Mouse (Mus musculus) liver, embryonic 11.5 days (tissue): ENCODE results near the gene Nt5c. TPM values are rescaled to one million over a fixed set of nuclear protein-coding genes. Genes with fewer than 3 reads are reported as not detected.
"Not testable (repeated sequence)": the region's sequence is repeated elsewhere in the genome, so short reads cannot be mapped to it uniquely, and the experiment has no call there.

Source experiments
- ATAC-seq: fragments of 200-750 bp; cut with Nextera tagmentation; replicated peaks from 2 replicates; pipeline ENCODE4 v1.8.0; 2017; ENCODE audit warnings: moderate number of reproducible peaks, mild to moderate bottlenecking, moderate TSS enrichment, moderate library complexity; ENCODE audit not compliant: low FRiP score
- DNase-seq: peaks from one replicate; pipeline ENCODE4 v3.0.0-alpha.2; 2017; ENCODE audit warnings: low spot score
- H3K27ac ChIP-seq: fragments of 300-500 bp; sonication (generic); 2 replicates; pipeline ENCODE4 v1.5.1; 2014; ENCODE audit warnings: mild to moderate bottlenecking, low read depth, low read length, control low read depth
- H3K27me3 ChIP-seq: fragments of 300-500 bp; sonication (generic); replicated peaks from 2 replicates; pipeline ENCODE4 v1.6.1; 2014; ENCODE audit warnings: low read length, mixed read lengths; ENCODE audit not compliant: control insufficient read depth, insufficient read depth
- H3K36me3 ChIP-seq: fragments of 300-500 bp; sonication (generic); 2 replicates; pipeline ENCODE4 v1.6.1; 2014; ENCODE audit warnings: mild to moderate bottlenecking, low read length, moderate library complexity, mixed read lengths; ENCODE audit not compliant: control insufficient read depth, insufficient read depth
- H3K4me1 ChIP-seq: fragments of 300-500 bp; sonication (generic); replicated peaks from 2 replicates; pipeline ENCODE4 v1.6.1; 2014; ENCODE audit warnings: low read length, mixed read lengths; ENCODE audit not compliant: control insufficient read depth, insufficient read depth
- H3K4me2 ChIP-seq: fragments of 300-500 bp; sonication (generic); 2 replicates; pipeline ENCODE4 v1.6.1; 2014; ENCODE audit warnings: mild to moderate bottlenecking, control low read depth, moderate library complexity
- H3K4me3 ChIP-seq: fragments of 300-500 bp; sonication (generic); 2 replicates; pipeline ENCODE4 v1.5.1; 2014; ENCODE audit warnings: low read depth, low read length, control low read depth
- H3K9ac ChIP-seq: fragments of 300-500 bp; sonication (generic); 2 replicates; pipeline ENCODE4 v1.6.1; 2014; ENCODE audit warnings: low read depth, low read length, control low read depth
- H3K9me3 ChIP-seq: fragments of 300-500 bp; sonication (generic); 2 replicates; pipeline ENCODE4 v1.6.1; 2016; ENCODE audit warnings: low read length, inconsistent platforms, mixed read lengths; ENCODE audit not compliant: control insufficient read depth
- WGBS: fragments of 180-500 bp; shearing (Covaris S2); extraction: QIAGEN DNeasy Blood & Tissue Kit; methylation state at CpG from one replicate; pipeline ENCODE4 v1.1.7; 2014; 5-methylcytosine and 5-hydroxymethylcytosine counted together
- polyA plus RNA-seq: library from polyadenylated mRNA; unstranded; fragments of >200 nt; fragmentation: Nextera tagmentation; extraction: Ambion mirVana; gene quantifications from 2 replicates; pipeline ENCODE4 v1.2.1, GENCODE M21; 2014

Nt5c gene
- polyA plus RNA-seq, 1 experiment from 2014 or later: 105 TPM

- no peaks in the 10 kb centered on the region; the same call in 1 of the 2 replicates for H3K36me3 ChIP-seq
- no peak overlapping the region for H3K9ac ChIP-seq
- DNase-seq: no peak
- H3K4me3 ChIP-seq: no peak overlapping the region
- H3K4me1 ChIP-seq: peaks cover 3% of the 10 kb centered on the region
- WGBS: 76% methylated on average over 6 of the region's 6 CpGs
- no peak for ATAC-seq
- no peak overlapping the region for H3K27ac ChIP-seq
- no peaks in the 10 kb centered on the region for H3K27me3 ChIP-seq
- H3K9me3 ChIP-seq: no peaks in the 10 kb centered on the region
- H3K4me2 ChIP-seq: no peak overlapping the region
Observed at GRCm38 (mm10) chr11:115481553-115482259, 10.0 kb downstream of the Nt5c start.

GRCm38 (mm10) chr11:115478296-115478938 lies 13.2 kb downstream of the Nt5c start:
- no peak for ATAC-seq
- no peak overlapping the region for H3K4me2 ChIP-seq
- no peaks in the 10 kb centered on the region for H3K36me3 ChIP-seq
- WGBS: 79% methylated on average over 9 of the region's 9 CpGs
- H3K9ac ChIP-seq: no peak overlapping the region
- peaks cover 15% of the 10 kb centered on the region for H3K4me1 ChIP-seq
- no peak overlapping the region for H3K4me3 ChIP-seq
- no peaks in the 10 kb centered on the region for H3K27me3 ChIP-seq
- DNase-seq: no peak
- no peak overlapping the region for H3K27ac ChIP-seq
- no peaks in the 10 kb centered on the region for H3K9me3 ChIP-seq

- Histone ChIP-seq H3K4me1 (peaks cover 15% of the 10 kb centered on the region), H3K4me3 (peak overlapping the region; percentile 1; the same call in 1 of the 2 replicates), H3K4me2 (peak overlapping the region; percentile 75; the same call in 1 of the 2 replicates)
- not testable (repeated sequence) for ATAC-seq, H3K9me3 ChIP-seq, DNase-seq, H3K9ac ChIP-seq, H3K27me3 ChIP-seq, H3K27ac ChIP-seq, H3K36me3 ChIP-seq
- 64% methylated on average over 7 of the region's 7 CpGs for WGBS
Observed at GRCm38 (mm10) chr11:115477388-115477787, 14.3 kb downstream of the Nt5c start.

GRCm38 (mm10) chr11:115476630-115477029 lies 15.0 kb downstream of the Nt5c start:
- not testable (repeated sequence) for DNase-seq, H3K27ac ChIP-seq, H3K36me3 ChIP-seq, H3K9me3 ChIP-seq, ATAC-seq, H3K27me3 ChIP-seq
- 77% methylated on average over 4 of the region's 4 CpGs for WGBS
- peaks cover 15% of the 10 kb centered on the region for H3K4me1 ChIP-seq
- H3K4me3 ChIP-seq: peak overlapping the region; percentile 88
- peak overlapping the region; percentile 75 for H3K4me2 ChIP-seq
- H3K9ac ChIP-seq: 0 out of 2 replicates have a peak overlapping the region, but pooled peaks have one; percentile 12

GRCm38 (mm10) chr11:115475758-115476237 lies 15.9 kb downstream of the Nt5c start:
- Histone ChIP-seq H3K36me3 (no peaks in the 10 kb centered on the region), H3K9me3 (no peaks in the 10 kb centered on the region), H3K9ac (peak overlapping the region; percentile 84), H3K27me3 (no peaks in the 10 kb centered on the region), H3K4me1 (peaks cover 15% of the 10 kb centered on the region), H3K4me3 (peak overlapping the region; percentile 88), H3K4me2 (peak overlapping the region; percentile 75), H3K27ac (peak overlapping the region; percentile 1)
- ATAC-seq (peak; percentile 40), DNase-seq (no peak)
- 3% methylated on average over 28 of the region's 28 CpGs for WGBS

GRCm38 (mm10) chr11:115475025-115475757 lies 16.5 kb downstream of the Nt5c start, which contains the start of gene Armc7:
Gene Armc7, plus strand, starts transcription at chr11:115475667.
- Histone ChIP-seq H3K27me3 (no peaks in the 10 kb centered on the region), H3K4me1 (peaks cover 15% of the 10 kb centered on the region), H3K9me3 (no peaks in the 10 kb centered on the region), H3K4me2 (peak within 1 kb of the TSS; percentile 75), H3K4me3 (peak within 1 kb of the TSS; percentile 88), H3K36me3 (no peaks in the 10 kb centered on the region), H3K27ac (peak within 1 kb of the TSS; percentile 65), H3K9ac (peak within 1 kb of the TSS; percentile 84)
- DNase-seq (peak; percentile 94), ATAC-seq (peak; percentile 95)
- 1% methylated on average over 26 of the region's 26 CpGs for WGBS

GRCm38 (mm10) chr11:115473626-115474275 lies 17.9 kb downstream of the Nt5c start:
- ATAC-seq (peak; percentile 52), DNase-seq (peak; percentile 85)
- H3K4me2 ChIP-seq: no peak overlapping the region
- 0 out of 2 replicates have a peak overlapping the region, but pooled peaks have one; percentile 2 for H3K27ac ChIP-seq
- no peak overlapping the region for H3K4me3 ChIP-seq
- H3K9me3 ChIP-seq: no peaks in the 10 kb centered on the region
- H3K9ac ChIP-seq: no peak overlapping the region
- H3K27me3 ChIP-seq: no peaks in the 10 kb centered on the region
- no peaks in the 10 kb centered on the region for H3K36me3 ChIP-seq
- 23% methylated on average over 15 of the region's 15 CpGs for WGBS
- peaks cover 15% of the 10 kb centered on the region for H3K4me1 ChIP-seq

- ATAC-seq (no peak), DNase-seq (no peak)
- no peaks in the 10 kb centered on the region for H3K36me3 ChIP-seq
- H3K4me1 ChIP-seq: peaks cover 15% of the 10 kb centered on the region
- H3K9ac ChIP-seq: no peak overlapping the region
- no peak overlapping the region for H3K4me2 ChIP-seq
- WGBS: 83% methylated on average over 7 of the region's 7 CpGs
- H3K27ac ChIP-seq: no peak overlapping the region
- no peak overlapping the region for H3K4me3 ChIP-seq
- H3K27me3 ChIP-seq: no peaks in the 10 kb centered on the region
- no peaks in the 10 kb centered on the region for H3K9me3 ChIP-seq
Observed at GRCm38 (mm10) chr11:115472183-115472582, 19.5 kb downstream of the Nt5c start.
